Mouse (Mus musculus) layer of hippocampus, postnatal 25 days (tissue): ENCODE data around the gene Ipo9. TPM values are rescaled to one million over a fixed set of nuclear protein-coding genes. Genes with fewer than 3 reads are reported as not detected.
"Not testable (repeated sequence)": the region's sequence is repeated elsewhere in the genome, so short reads cannot be mapped to it uniquely, and the experiment has no call there.

Experiments
- DNase-seq, 2 experiments: peaks; one replicate each; pipeline ENCODE4 v3.0.0; 2022; ENCODE audit warnings: mixed read lengths in 2 of 2, low spot score in 1 of 2; ENCODE audit errors: extremely low spot score in 1 of 2
- total RNA-seq, 2 experiments: library from RNA; stranded (reverse); gene quantifications; 2 replicates each; pipeline ENCODE4 v1.2.3; 2021

Gene Ipo9
- total RNA-seq, 2 experiments from 2014 or later: 138 to 148 TPM

DNA sequence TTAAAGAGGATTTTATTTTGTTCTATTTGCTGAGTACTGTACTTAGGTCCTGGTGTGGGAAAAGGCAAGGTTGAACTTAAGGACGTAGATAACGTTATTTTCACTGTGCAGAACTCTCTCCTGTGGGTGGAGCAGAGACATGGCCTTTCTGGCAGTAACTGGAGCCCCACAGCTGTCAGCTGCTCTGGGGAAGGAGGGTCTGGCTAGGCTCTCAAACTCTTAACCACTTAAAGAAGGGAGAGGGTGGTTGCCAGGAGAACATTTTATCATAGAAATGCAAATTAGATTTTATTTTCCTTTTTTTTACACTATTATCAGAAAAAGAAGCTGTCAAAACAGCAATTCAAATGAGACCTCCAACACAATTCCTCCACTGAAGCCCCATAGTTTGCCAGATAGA is 5.5 kb upstream of the Ipo9 start:
- no peak for DNase-seq

GRCm38 (mm10) chr1:135430669-135431017 is 344 bp upstream of the Ipo9 start:
- DNase-seq: no peak

DNA sequence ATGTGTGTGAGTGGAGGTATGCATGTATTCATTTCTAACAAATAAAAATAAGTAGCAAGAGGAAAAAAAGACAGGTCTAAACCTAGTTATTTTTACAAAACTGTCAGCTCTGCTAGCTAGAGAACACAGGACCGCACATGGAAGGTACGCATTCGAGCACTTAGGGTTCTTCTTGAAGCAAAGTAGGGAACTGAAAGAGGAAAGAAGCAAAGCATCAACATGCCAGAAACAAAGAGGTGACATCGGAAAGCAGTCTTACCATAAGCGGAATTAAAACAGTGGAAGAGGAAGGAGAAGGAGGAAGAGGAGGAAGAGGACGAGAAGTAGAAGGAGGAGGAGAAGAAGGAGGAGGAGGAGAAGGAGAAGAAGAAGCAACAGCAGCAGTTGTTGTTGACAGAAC is 2.9 kb downstream of the Ipo9 start:
- DNase-seq: no peak

DNA sequence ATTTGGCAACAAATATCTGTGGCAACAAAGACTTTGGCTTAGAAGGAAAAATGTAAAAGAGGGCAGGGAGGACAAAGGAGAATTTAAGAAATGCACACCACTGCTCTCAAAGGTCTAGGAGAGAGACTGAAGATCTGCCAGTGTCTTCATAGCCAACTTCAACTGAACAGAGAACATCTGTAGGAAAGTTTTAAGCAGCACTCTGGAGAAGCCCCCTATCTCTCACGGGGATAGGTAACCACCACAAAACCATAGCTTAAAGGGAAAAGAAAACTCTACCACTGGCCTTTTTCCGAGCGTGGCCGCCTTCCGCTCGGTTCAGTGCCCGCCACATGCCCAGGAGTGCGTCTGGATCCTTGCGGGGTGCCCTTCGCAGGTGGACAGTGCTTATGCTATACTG is 3.7 kb downstream of the Ipo9 start:
- no peak for DNase-seq

GRCm38 (mm10) chr1:135422772-135423171 is 7.5 kb downstream of the Ipo9 start:
- no peak for DNase-seq

DNA sequence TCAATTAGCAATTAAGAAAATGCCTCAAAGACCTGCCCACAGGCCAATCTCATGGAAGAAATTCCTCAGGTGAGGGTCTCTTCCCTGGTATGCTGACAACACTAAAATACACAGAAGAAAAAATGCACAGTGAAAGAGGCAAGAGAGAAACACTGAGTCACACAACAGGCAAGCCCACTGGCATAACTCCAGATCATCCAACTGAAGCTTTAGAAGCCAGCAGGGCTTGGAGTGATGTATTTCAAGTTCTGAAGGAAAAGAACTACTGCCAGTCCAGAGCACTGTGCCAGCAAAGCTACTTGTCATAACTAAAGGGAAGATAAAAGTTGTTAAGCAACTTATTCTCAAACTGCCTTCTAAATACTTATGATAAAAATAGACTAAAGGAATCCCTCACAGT is 16.3 kb downstream of the Ipo9 start:
- no peak for DNase-seq

DNA sequence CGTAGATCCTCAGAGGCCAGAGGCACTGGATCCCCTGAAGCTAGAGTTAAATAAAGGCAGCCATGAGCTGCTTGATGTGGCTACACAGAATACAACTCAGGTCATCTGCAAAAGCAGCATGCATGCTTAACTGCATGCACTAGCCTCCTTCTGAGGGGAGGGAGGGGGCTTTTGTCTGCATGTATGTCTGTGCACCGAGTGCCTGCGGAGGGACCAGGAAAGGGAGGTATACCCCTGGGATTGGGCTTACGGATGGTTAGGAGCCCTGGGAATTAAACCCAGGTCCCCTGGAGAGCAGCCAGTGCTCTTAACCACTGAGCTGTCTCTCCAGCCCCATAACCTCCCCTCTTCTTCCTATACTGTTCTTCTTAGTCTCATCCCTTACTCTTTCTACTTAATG is 18.2 kb downstream of the Ipo9 start:
- DNase-seq: no peak

DNA sequence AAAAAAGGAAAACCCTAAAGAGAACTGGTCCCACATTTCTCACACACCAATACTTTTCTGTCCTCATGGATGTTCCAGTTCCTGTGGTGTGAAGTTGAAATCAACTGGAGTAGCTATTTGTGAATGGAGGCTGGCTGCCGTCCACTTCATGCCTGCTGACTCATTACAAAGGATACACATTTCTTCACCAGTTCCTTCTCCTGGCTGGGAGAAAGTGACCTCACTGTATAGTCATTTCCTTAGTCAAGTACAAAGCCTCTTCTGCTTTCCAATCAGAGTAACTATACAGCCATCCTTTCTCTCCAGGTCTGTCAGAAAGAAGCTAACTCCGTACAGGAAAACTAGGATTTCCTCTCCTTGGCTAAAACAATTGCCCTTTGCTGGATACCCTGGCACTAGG is 19.3 kb downstream of the Ipo9 start:
- no peak for DNase-seq

DNA sequence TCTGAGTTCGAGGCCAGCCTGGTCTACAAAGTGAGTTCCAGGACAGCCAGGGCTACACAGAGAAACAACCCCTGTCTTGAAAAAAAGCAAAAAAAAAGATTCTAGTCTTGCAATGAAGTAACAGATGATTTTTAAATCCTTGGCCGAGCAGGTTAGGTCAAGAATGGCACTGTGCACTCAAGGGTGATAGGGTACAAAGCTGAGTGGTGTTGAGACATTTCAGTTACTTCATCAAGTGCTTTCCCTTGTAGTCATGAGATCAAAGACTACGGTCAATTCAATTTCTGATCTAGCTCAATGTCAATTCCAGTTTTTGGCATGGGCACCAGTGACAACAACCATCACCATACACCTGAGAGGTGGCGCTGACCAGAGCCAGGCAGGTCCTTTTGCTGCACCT is 21.3 kb downstream of the Ipo9 start:
- DNase-seq: no peak

DNA sequence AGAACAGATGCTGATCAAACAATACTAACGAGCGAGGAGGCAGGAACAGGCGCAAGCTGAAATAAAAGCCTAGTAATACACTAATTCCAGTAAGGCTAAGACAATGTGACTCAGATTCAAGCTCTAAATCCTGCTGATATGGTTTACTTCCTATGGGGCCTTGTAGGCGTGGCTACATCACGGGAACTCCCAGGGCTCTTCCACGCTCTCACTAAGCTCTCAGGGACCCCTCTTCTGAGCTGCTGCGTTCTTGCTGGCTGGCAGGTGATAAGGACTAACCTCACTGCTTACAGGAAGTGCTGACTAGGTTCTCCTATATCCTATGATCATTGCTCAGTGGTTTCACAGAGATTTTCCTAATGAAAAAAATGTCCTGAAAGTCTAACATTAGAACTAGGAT is 24.9 kb downstream of the Ipo9 start:
- no peak for DNase-seq

GRCm38 (mm10) chr1:135401452-135402110 is 28.7 kb downstream of the Ipo9 start:
- no peak for DNase-seq

DNA sequence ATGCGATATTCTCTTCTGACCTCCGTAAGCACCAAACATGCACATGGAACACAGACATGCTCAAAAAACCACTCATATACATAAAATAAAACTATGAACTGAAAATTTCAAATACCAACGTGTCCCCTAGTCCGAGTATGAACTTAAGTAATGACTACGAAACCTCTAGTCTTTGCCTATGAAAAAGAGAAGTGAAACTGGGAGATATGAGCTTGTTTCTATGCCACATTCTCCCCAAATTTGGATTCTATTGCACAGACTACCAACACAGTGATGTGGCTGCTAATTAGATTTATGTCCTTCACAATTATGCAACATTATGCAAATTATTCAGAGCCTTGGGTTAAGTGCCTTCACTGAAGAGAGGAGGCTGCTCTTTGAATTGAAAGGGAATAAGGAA is 30.8 kb downstream of the Ipo9 start:
- DNase-seq: no peak

GRCm38 (mm10) chr1:135385161-135385560 is 45.1 kb downstream of the Ipo9 start:
- DNase-seq: no peak

DNA sequence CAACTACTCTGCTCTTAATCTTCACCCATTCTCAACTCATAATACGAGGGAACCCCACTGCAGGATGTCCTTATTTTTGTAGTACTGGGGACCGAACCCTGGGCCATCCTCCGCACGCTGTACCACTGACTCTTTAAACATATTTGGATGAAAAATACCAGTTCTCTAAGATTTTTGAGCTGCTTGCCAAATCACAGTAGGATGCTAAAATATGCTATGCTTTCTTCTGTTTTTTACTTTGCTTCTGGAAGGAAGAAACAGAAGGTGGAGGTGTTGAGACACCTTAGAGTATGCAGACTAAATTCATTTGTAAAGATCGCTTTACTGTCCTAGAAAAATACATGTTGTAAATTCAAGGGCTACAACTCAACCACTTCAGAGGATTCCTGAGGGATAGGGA is 46.1 kb downstream of the Ipo9 start:
- DNase-seq: no peak

- not testable (repeated sequence) for DNase-seq
These were observed 48.7 kb downstream of the Ipo9 start for GRCm38 (mm10) chr1:135381560-135381959.

GRCm38 (mm10) chr1:135380071-135380991 is 50.0 kb downstream of the Ipo9 start:
- no peak for DNase-seq

- DNase-seq: no peak
These were observed 51.3 kb downstream of the Ipo9 start for GRCm38 (mm10) chr1:135379048-135379447.

DNA sequence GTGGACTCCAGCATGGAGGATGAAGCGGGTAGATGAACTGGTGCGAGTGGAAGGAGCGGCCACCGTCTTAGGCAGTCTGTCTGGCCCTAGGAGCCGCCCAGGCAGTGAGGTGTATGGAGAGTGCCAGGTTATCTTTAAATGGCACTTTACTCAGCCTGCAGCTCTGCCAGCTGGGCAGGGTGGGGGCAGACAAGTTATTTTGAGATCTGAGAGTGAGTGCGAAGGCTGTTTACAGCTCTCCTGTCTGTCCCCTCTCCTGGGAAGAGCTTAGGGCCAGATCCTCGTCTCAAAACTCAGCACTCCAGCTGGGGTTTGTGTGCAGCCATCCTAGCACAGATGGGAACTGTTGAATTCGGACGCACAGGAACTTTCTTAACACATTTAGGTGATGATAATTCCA is 51.7 kb downstream of the Ipo9 start:
- no peak for DNase-seq

GRCm38 (mm10) chr1:135374868-135375581 is 55.3 kb downstream of the Ipo9 start, which contains the start of gene Shisa4:
TSS of gene Shisa4 (minus strand) at chr1:135375237.
- peak; percentile 64 to 65 for DNase-seq

DNA sequence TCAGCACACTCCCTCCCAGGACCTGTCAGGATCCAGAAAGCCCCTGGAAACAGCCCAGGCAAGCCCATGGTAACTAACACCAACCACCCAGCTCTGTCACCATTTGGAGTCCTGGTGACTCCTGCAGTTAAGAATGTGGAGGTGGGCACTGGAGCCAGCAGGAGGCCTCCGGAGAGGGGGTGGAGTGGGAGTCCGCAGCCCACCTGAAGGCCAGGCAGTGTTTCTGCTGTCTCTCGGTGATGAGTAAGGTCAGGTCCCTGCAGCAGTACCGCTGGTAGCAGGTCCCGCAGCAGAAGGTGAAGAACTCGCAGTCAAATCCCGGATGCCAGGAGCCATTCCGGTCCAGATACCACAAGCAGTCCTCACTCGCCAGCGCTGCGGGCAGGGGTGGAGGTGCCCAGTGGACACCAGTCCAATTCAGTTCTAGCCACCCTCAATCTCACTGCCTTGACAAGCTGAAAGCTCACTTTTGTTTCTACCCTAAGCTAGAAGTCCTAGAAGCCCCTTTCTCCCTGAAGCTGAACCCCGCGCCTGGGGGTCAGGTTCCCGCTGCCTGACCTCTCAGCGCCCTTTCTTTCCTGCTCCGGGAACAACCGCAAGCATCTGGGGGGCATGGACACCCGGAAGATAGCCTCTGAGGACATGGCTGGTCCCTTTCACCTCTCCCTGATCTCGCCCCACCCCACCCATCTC is 56.0 kb downstream of the Ipo9 start:
- DNase-seq: no peak
